Mouse (Mus musculus) megakaryocyte, embryonic 14.5 days (primary cell): ENCODE measurements around the gene Aff3.

ENCODE experiments used
- FLI1 ChIP-seq: IDR thresholded peaks from 2 replicates; pipeline ENCODE4 v1.6.1; 2012; ENCODE audit warnings: low read length, inconsistent platforms, mixed read lengths
- GATA1 ChIP-seq: IDR thresholded peaks from 3 replicates; pipeline ENCODE4 v1.6.1; 2012; ENCODE audit warnings: mixed read lengths, low read length, inconsistent platforms, borderline replicate concordance

GRCm38 (mm10) chr1:38495284-38495683, 169.5 kb downstream of the Aff3 start:
- TF ChIP-seq GATA1 (no peak), FLI1 (no peak)
